Mouse (Mus musculus) liver, embryonic 14.5 days (tissue): Measurements from ENCODE around the gene Elfn1.

Experiments used
- CTCF ChIP-seq: IDR thresholded peaks from 2 replicates; pipeline ENCODE4 v1.5.1; 2016; ENCODE audit warnings: antibody characterized with exemption, low read depth, control low read depth
- EP300 ChIP-seq: IDR thresholded peaks from 2 replicates; pipeline ENCODE4 v1.6.1; 2016; ENCODE audit warnings: antibody characterized with exemption, low read depth

- TF ChIP-seq EP300 = no peak
- TF ChIP-seq CTCF = no peak
These were observed 91.2 kb downstream of the Elfn1 start for GRCm38 (mm10) chr5:139998916-139999315.
